Mouse (Mus musculus) spleen, adult 18-20 months (tissue): ENCODE measurements around the gene Add2.

Experiments used
- DNase-seq, 2 experiments: peaks; one replicate each; pipeline ENCODE4 v3.0.0; 2022; ENCODE audit warnings: mixed read lengths in 2 of 2

Add2 gene

DNA sequence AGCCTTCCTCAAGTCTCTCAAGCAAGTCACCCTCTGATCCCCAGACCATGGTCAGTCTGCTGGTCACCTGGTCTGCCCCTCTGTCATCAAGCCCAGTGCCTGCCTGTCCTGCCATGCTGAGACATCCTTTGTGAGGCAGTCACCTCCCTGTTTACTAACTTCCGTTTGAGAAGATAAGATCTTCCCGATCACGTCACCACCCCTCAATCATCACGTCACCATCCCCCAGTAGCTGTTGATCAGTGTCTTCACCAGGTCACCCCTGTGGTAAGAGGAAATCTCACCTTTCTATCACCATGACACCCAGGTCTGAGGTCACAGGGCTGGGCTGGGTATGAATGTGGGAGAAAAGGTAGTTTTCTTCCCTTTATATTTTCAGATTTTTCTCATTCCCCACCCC is 120.0 kb downstream of the Add2 start:
- DNase-seq, result no peak

- no peak for DNase-seq
Observed at GRCm38 (mm10) chr6:86149001-86149400, 120.5 kb downstream of the Add2 start.

DNA sequence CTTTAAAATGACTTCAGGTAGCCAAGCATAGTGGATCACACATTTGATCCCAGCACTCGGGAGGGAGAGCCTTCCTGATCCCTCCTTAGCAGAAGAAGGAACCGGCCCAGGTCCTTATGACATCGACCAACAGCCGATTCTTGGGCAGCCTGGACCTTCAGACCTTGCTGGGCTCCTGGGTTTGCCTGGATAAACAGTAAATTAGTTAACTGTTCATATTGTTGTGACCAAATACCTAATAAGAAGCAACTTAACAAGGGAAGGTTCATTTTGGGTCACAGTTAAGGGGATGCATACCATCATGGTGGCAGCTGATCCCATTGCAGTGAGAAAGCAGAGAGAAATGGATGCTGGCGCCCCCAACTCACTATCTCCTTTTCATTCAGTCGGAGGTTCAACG is 124.2 kb downstream of the Add2 start:
- DNase-seq, result no peak

DNA sequence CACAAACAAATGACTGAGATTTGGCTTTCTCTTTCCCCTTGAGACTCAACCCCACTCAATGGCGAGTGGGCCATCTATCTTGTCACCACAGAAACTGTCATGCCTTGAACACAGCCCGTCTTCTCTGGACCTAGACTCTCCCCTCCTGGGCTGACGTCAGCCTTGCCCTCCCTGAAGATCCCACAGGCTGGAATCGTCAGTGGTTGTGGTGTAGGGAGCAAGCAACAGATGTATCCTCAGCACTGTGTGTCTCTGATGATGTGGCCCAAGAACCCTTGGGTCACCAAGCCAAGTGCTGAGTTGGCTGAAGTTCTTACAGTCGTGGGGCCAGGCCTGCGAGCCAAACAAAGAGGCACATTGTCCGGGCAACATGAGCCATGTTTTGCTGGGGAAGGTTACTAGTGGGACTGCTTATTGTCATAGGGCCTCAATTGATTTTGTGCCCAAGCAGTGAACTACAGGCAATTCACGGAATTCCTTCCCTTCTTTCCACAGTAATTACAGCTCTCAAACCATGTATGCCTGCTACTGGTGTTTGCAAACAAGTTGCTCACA is 125.0 kb downstream of the Add2 start:
- no peak for DNase-seq

DNA sequence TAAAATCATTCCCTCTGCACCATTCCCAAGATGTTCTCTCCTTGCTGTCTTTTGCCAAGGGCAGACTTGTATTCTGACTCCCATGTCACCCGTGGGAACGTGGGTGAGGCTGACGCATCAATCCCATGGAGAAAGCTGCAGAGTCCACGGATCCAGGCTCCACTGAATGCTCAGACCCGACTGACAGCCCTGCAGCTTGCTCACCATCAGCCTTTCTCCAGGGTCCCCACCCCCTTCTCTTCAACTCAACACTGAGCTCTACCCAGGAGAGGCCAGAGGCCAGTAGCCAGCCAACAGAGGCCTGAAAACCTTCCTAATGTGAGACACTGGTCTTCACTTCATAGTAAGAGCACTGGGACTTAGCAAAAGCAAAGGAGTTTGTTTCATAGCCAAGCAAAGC is 125.5 kb downstream of the Add2 start:
- DNase-seq, result no peak

GRCm38 (mm10) chr6:86154481-86154880 is 126.0 kb downstream of the Add2 start:
- no peak for DNase-seq

DNA sequence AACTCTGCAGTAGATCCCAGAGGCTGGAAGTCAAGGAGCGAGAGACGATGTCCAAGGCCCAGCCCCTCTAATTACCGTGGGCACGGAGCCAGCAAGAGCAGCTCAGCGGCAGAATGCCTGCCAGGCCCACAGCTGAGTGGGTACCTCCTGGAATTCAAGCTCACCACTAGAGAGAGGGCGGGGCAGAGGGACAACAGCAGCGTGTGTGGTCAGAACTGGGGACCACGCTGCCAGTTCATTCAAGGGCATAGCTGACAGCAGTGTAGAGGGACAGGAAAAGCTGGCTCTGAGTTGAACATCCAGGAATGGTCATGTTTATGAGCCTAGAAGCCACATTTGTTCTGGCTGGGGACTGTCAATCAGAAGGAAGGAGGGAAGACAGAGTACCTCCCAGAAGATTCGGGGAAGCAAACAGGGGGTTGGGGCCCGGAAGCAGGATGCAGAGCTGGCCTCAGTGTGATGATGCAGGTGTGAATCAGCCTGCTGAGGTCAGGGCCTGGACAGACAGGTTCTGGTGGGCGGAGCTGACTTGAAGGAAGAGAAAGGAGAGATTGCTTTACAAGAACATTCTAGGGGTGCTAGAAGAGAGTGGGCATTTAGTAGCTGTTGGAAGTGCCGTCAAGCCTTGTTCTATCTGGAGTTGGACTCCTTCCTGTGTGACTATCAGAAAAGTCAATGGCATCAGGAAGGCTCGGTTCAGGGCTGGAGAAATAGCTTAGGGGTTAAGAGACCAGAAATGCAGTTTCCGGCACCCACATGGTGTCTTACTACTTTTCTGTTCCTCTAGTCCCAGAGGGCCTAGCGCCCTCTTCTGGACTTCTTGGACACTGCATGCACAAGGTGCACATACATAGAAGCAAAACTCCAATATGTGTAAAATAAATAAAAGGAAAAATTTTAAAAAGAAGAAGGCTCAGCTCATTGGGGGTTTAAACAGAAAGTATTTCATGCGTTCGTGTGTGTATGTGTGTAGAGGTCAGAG is 129.1 kb downstream of the Add2 start:
- DNase-seq, result no peak

DNA sequence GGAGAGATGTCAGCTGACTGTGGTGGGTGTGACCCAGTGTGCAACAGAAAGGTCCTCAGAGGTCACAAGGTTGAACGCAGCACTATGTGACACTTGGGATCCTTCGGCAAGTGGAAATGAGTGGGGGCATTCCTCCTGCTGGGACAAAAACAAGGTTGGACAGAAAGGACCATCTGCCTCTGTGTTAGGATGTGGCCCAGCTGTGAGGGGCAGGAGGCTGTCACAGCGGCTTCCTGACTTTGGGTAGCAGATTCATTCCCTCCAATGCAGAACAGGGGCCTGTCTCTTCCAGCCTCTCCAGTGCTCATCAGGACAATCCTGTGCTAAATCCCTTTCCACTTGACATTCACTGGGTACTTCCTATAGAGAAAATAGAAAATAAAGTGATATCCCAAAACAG is 132.4 kb downstream of the Add2 start:
- no peak for DNase-seq

DNA sequence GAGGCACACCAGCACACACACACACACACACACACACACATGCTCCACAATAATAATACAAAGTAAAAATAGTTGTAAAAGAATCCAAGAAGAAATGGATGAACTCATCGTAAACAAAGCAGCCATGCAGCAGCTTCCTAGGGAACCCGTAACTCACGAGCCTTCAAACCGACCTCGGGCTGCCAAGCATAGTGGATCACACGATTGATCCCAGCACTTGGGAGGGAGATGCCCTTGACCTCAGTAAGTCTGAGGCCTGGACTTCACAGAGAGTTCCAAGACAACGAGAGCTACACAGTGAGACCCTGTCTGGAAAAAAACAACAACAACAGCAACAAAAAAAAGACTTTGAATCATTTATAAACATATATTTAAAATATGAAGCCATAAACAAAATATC is 133.1 kb downstream of the Add2 start:
- no peak for DNase-seq

DNA sequence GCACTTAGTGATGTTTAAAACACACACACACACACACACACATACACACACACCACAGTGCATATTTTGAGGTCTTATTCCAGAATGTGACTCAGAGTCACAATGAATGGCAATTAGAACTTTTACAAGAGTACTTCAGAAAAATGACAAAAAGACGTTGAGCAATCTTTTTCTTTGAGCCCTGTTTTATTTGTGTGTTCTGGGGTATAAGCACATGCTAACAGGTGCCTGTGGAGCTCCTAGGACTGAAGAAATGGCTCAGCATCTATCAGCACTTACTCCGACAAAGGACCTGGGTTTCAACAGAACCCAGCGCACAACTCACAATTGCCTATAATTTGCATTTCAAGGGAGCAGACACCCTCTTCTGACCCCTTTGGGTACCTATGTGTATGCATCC is 135.5 kb downstream of the Add2 start:
- DNase-seq, result no peak

GRCm38 (mm10) chr6:86166426-86166825 is 137.9 kb downstream of the Add2 start:
- DNase-seq, result no peak

DNA sequence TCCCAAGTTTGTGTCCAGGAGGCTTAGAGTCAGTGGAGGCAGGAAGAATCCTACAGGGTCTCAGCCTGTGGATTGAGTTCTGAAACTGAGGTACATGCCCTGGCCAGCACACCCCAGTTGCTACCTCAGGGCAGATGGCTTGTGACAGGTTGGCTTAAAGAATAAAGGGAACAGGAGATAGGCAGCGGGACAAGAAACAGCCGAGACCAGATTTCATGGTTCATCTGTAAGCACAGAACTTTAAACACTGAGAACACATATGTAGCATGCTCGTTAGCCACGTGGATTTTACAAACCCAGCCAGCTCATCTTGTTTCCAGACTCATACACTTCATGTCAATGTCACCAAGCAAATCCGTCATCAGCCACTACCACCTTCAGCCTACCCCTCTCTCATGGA is 139.4 kb downstream of the Add2 start:
- no peak for DNase-seq

GRCm38 (mm10) chr6:86169166-86169565 is 140.7 kb downstream of the Add2 start:
- DNase-seq, result no peak
